Mouse (Mus musculus) thymus, postnatal 25 days (tissue): ENCODE measurements around the gene Baat.
"Not testable (repeated sequence)": the region's sequence is repeated elsewhere in the genome, so short reads cannot be mapped to it uniquely, and the experiment has no call there.

Experiments used
- DNase-seq: peaks from one replicate; pipeline ENCODE4 v3.0.0; 2022

The Baat gene

DNA sequence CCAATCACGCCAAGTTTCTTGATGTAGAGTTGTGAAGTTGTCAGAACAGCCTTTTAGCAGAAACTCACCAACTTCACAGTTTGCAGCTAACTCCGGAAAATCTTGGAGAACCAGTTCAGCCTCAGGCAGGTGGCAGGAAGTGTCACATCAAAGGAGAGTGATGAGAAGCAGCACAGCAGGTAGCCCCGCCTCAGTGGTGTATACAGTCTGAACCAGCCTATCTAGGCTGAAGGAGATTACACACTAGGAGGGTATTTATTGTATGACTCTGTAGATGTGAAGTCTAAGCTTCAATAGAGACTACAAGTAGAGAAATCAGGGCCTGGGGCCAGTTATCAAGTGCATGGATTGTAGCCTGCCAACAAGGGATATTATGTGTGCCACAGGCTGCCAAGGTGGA lies 25.5 kb downstream of the Baat start:
- peak; percentile 33 for DNase-seq

GRCm38 (mm10) chr4:49480104-49480760 lies 26.1 kb downstream of the Baat start:
- DNase-seq: peak; percentile 2

GRCm38 (mm10) chr4:49479035-49479434 lies 27.3 kb downstream of the Baat start:
- not testable (repeated sequence) for DNase-seq

GRCm38 (mm10) chr4:49478118-49478877 lies 28.1 kb downstream of the Baat start:
- DNase-seq: peak; percentile 44

- DNase-seq: no peak
Observed at GRCm38 (mm10) chr4:49474583-49474982, 31.8 kb downstream of the Baat start.

GRCm38 (mm10) chr4:49473435-49474100 lies 32.8 kb downstream of the Baat start, which contains the start of gene Acnat1:
Gene Acnat1, minus strand, starts transcription at chr4:49473912.
- no peak for DNase-seq

- DNase-seq: no peak
Observed at GRCm38 (mm10) chr4:49469435-49470151, 36.8 kb downstream of the Baat start.

DNA sequence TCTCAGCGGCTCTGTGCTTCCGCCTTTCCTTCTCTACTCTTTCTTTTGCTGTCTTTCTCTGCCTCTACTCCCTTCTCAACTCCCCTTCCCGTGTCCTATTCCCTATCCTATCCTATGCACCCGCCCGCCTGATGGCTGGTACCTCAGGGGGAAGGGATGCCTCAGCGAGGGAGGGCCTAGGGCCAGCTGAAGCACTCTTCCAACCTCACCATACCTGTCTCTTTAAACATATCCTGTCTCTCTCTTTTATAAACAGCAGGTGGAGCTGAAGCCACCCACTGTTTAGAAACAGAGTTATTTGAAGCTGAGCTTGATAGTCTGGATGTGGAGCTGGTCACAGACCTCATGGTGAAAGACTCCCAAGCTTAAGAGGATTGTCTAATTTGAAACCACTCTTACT lies 39.0 kb downstream of the Baat start:
- DNase-seq: no peak

- DNase-seq: no peak
Observed at GRCm38 (mm10) chr4:49456171-49456570, 50.2 kb downstream of the Baat start.

DNA sequence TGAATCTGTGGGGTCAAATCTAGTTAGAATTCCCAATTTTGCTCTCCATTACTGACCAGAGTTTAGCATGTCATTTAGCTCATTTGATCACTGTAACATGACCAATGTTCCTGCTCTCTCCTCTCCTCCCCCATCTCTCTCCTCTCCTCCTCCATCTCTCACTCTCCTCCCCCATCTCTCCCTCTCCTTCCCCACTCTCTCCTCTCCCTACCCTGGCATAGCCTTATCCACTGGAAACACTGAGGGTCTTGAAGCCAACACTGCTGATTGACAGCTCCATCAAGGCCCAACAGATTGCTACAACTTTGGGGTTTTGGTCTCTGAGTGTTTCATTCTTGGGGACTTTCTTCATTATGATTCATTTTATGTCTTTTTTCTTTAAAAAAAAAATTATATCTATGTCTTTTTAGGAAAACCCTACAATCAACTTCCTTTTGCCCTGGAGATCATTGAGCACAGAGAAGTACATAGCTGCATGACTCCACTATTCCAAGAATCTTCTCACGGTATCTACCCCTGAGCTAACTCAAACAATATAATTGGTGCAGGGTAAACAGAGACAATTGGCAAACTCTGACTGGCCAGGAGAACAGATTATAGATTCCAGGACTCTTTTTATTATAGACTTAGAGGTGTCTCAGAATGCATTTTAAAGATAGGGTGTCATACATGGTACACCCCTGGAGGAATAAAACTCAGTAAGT lies 54.4 kb downstream of the Baat start:
- DNase-seq: no peak

DNA sequence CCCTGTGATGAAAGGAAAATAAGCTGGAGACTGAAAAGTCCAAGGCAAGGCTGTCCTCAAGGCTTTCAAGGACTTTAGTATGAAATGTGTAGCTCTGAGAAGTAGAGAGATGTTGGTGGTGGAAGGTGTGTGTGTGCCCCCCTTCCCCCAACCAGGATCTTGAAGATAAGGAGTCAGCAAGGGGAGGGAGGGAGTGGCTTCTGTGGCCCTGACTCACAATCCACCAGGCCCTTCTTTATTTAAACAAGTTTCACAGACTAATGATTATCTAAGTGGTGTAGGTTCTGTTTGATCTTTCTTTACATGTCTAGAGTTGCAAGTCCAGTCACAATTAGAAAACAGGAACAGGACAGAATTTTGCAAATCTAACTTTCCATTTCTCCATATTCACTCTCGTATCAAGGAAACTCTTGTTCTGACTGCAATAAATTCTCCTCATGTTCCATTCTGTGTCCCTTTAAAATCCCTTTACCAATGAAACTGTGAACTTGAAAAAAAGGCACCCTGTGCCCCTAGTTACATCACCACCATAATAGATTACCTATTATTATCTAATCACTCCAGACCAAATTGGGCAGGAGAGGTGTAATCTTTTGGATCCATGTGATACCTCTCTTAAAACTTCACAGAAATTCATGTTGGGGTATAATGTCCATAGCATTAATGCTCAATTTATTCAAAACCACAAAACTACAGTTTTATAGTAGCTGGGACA lies 55.1 kb downstream of the Baat start:
- not testable (repeated sequence) for DNase-seq
